Mouse (Mus musculus) limb, embryonic 11.5 days (tissue): ENCODE measurements around the gene Tph2. TPM values are rescaled to one million over a fixed set of nuclear protein-coding genes. Genes with fewer than 3 reads are reported as not detected.

ENCODE experiments used
- ATAC-seq: fragments of 200-750 bp; cut with Nextera tagmentation; 2 replicates; pipeline ENCODE4 v1.8.0; 2017; ENCODE audit warnings: low read depth; ENCODE audit not compliant: insufficient number of reproducible peaks, low FRiP score, low TSS enrichment
- DNase-seq: peaks from one replicate; pipeline ENCODE4 v3.0.0-alpha.2; 2015; ENCODE audit warnings: low spot score
- H3K27ac ChIP-seq: fragments of 300-500 bp; sonication (generic); replicated peaks from 2 replicates; pipeline ENCODE4 v1.5.1; 2014; ENCODE audit warnings: low read depth, mild to moderate bottlenecking, low read length
- H3K27me3 ChIP-seq: fragments of 300-500 bp; sonication (generic); 2 replicates; pipeline ENCODE4 v1.6.1; 2014; ENCODE audit warnings: mild to moderate bottlenecking, low read length, mixed read lengths; ENCODE audit not compliant: control insufficient read depth, insufficient read depth
- H3K36me3 ChIP-seq: fragments of 300-500 bp; sonication (generic); 2 replicates; pipeline ENCODE4 v1.6.1; 2014; ENCODE audit warnings: mild to moderate bottlenecking, low read length, moderate library complexity, mixed read lengths; ENCODE audit not compliant: control insufficient read depth, insufficient read depth
- H3K4me1 ChIP-seq: fragments of 300-500 bp; sonication (generic); 2 replicates; pipeline ENCODE4 v1.6.1; 2014; ENCODE audit warnings: low read length, mixed read lengths; ENCODE audit not compliant: control insufficient read depth, insufficient read depth
- H3K4me2 ChIP-seq: fragments of 300-500 bp; sonication (generic); 2 replicates; pipeline ENCODE4 v1.6.1; 2014; ENCODE audit warnings: low read depth, mild to moderate bottlenecking, moderate library complexity; ENCODE audit not compliant: severe bottlenecking
- H3K4me3 ChIP-seq: fragments of 300-500 bp; sonication (generic); 2 replicates; pipeline ENCODE4 v1.5.1; 2014; ENCODE audit warnings: low read depth, low read length
- H3K9ac ChIP-seq: fragments of 300-500 bp; sonication (generic); 2 replicates; pipeline ENCODE4 v1.6.1; 2014; ENCODE audit warnings: mild to moderate bottlenecking, low read length
- H3K9me3 ChIP-seq: fragments of 300-500 bp; sonication (generic); 2 replicates; pipeline ENCODE4 v1.6.1; 2016; ENCODE audit warnings: low read length; ENCODE audit not compliant: control insufficient read depth
- WGBS: fragments of 180-500 bp; shearing (Covaris S2); extraction: QIAGEN DNeasy Blood & Tissue Kit; methylation state at CpG from one replicate; pipeline ENCODE4 v1.1.7; 2014; 5-methylcytosine and 5-hydroxymethylcytosine counted together
- polyA plus RNA-seq: library from polyadenylated mRNA; unstranded; fragments of >200 nt; fragmentation: Nextera tagmentation; extraction: Ambion mirVana; gene quantifications from 2 replicates; pipeline ENCODE4 v1.2.1, GENCODE M21; 2014

The Tph2 gene
- polyA plus RNA-seq, 1 experiment from 2014 or later, result 0.05 TPM

DNA sequence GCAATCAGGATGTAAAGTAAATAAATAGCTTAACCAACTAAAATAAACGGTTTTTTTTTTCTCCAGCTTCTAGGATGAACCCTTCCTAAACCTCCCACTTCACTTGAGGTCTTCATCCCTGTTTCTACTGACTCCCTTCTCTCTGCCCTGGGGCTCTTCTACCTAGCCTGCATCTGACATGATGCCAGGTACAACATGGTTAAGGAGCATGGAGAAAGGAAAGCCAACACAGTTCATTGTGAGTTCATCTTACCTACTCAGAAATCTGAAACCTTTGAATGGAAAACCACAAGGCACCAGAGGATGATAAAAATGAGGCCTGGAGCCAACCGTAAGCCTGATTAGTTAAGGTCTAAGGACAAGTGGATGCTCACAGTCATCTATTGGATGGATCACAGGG, 123.3 kb downstream of the Tph2 start:
- 67% methylated on average over 2 of the region's 2 CpGs for whole genome bisulfite sequencing
- DNase-seq (no peak), ATAC-seq (no peak)
- Histone ChIP-seq H3K4me2 (no peak overlapping the region), H3K4me3 (no peak overlapping the region), H3K27me3 (no peaks in the 10 kb centered on the region), H3K36me3 (no peaks in the 10 kb centered on the region), H3K27ac (no peak overlapping the region), H3K9ac (no peak overlapping the region), H3K9me3 (no peaks in the 10 kb centered on the region), H3K4me1 (no peaks in the 10 kb centered on the region)

DNA sequence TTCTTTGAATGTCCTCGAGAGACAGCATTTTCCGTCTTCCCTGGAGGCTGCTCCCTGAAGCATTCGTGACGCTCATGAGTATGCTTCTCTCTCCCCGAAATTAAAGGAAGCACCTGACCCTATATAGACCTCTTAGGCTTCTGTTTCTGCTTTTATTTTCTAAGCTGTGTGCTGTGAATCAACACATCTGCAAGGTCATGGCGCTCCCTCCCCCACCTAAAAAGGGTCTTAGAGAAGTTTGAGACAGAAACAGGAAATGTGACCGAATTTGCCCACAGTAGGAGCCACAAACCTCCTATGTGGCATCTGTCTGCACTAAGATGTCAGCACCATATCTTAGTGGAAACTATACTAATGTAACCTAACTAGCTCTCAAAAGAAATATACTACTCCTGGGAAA, 124.1 kb downstream of the Tph2 start:
- Histone ChIP-seq H3K36me3 (no peaks in the 10 kb centered on the region), H3K4me3 (no peak overlapping the region), H3K27me3 (no peaks in the 10 kb centered on the region), H3K4me2 (no peak overlapping the region), H3K9ac (no peak overlapping the region), H3K4me1 (no peaks in the 10 kb centered on the region), H3K9me3 (no peaks in the 10 kb centered on the region), H3K27ac (no peak overlapping the region)
- WGBS, result 87% methylated on average over 7 of the region's 7 CpGs
- DNase-seq (no peak), ATAC-seq (no peak)

DNA sequence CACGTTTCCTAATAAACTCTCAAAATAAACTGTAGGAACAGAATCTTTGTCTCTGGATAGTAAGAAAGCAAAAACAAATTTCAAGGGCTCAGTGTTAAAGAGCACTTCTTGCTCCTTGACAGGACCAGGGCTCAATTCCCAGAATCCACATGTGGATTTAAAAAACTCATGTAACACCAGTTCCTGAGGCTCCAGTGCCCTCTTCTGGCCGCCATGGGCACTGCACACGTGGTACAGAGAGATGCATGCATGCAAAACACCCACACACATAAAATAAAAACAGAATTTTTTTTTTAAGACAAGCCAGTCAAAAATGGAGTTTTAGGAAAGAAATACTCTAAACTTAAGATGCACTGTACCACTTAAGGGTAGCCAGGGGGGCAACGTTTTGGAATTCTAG, 133.2 kb downstream of the Tph2 start:
- no peak overlapping the region for H3K4me2 ChIP-seq
- H3K4me3 ChIP-seq, result no peak overlapping the region
- no peaks in the 10 kb centered on the region for H3K36me3 ChIP-seq
- H3K27me3 ChIP-seq, result no peaks in the 10 kb centered on the region
- H3K9me3 ChIP-seq, result no peaks in the 10 kb centered on the region
- WGBS, result 59% methylated on average over 4 of the region's 4 CpGs
- DNase-seq, result no peak
- no peak overlapping the region for H3K27ac ChIP-seq
- H3K4me1 ChIP-seq, result no peaks in the 10 kb centered on the region
- H3K9ac ChIP-seq, result no peak overlapping the region
- ATAC-seq, result no peak

DNA sequence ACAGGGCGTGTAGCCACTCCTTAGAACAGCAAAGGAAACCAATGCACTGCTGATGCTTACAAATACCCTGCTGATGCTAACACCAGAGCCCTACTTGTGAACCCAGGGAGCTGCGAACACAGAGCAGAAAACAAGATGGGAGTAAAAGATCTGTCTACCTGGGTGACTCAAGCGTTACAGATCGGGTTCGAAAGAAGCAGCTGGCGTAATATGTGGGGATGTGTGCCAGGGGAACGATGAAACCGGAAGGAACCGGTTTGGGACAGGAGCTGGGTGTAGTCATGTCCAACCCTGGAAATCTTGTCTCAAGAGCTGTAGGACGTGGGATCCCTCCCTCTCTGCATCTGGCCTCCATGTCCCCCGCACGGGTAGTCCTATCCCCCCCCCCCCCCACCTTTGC, 134.1 kb downstream of the Tph2 start:
- WGBS, result 86% methylated on average over 11 of the region's 12 CpGs
- Histone ChIP-seq H3K4me2 (no peak overlapping the region), H3K9me3 (no peaks in the 10 kb centered on the region), H3K9ac (no peak overlapping the region), H3K27me3 (no peaks in the 10 kb centered on the region), H3K4me1 (no peaks in the 10 kb centered on the region), H3K4me3 (no peak overlapping the region), H3K27ac (no peak overlapping the region), H3K36me3 (no peaks in the 10 kb centered on the region)
- no peak for ATAC-seq
- no peak for DNase-seq

DNA sequence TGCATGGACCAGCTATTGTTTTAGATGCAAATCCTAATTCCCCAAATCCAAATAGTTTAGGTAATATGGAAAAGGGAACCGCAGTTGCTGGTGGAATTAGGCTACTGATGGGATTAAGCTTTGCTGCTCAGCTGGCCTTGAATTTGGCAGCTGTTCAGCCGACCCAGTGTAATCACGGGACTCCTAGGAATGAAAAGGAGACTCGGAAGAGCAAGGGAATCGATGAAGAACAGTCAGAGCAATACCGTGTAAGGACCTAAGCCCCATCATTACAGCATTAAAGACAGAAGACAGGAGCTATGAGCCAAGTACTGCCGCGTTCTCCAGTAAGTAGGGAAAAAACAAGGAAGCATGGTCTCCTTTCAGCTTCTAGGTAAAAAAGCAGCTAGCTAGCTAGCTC, 134.6 kb downstream of the Tph2 start:
- WGBS, result 69% methylated on average over 8 of the region's 8 CpGs
- ATAC-seq (no peak), DNase-seq (no peak)
- Histone ChIP-seq H3K27ac (no peak overlapping the region), H3K27me3 (no peaks in the 10 kb centered on the region), H3K4me2 (no peak overlapping the region), H3K4me3 (no peak overlapping the region), H3K36me3 (no peaks in the 10 kb centered on the region), H3K9ac (no peak overlapping the region), H3K9me3 (no peaks in the 10 kb centered on the region), H3K4me1 (no peaks in the 10 kb centered on the region)

DNA sequence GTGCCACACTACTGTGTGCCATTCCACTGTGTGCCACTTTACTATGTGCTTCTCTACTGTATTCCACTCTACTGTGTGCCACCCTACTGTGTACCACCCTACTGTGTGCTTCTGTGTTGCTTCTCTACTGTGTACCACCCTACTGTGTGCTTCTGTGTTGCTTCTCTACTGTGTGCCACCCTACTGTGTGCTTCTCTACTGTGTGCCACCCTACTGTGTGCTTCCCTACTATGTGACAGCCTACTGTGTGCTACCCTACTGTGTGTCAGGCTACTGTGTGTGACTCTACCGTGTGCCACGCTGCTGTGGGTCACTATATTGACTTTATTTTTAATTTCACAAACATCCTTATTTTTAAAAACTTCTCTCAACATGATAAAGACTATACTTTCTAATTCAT, 136.3 kb downstream of the Tph2 start:
- H3K9me3 ChIP-seq, result no peaks in the 10 kb centered on the region
- WGBS, result 97% methylated on average over 2 of the region's 2 CpGs
- DNase-seq (no peak), ATAC-seq (no peak)
- no peak overlapping the region for H3K9ac ChIP-seq
- no peak overlapping the region for H3K4me3 ChIP-seq
- H3K27ac ChIP-seq, result no peak overlapping the region
- H3K27me3 ChIP-seq, result no peaks in the 10 kb centered on the region
- H3K4me1 ChIP-seq, result no peaks in the 10 kb centered on the region
- no peaks in the 10 kb centered on the region for H3K36me3 ChIP-seq
- H3K4me2 ChIP-seq, result no peak overlapping the region

DNA sequence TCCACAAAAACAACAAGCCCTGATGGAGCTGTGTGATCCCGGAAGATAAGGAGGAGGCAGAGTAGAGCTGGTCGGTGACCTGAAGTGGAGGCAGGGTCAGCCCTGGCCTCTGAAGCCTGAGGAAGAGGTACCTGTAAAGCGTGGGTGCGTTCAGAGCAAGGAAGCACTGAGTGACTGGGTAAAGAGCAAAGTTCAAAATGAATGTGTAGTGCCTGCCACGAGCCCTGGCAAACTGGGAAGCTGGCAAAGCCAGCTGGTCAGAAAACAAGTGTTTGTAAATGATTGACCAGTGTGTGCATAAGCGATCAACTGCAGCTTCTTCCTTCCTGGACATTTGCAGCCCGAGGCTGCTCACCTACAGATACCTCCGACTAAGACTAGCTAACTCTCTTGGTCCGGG, 149.1 kb downstream of the Tph2 start:
- Histone ChIP-seq H3K4me1 (no peaks in the 10 kb centered on the region), H3K27me3 (no peaks in the 10 kb centered on the region), H3K4me2 (no peak overlapping the region), H3K9me3 (no peaks in the 10 kb centered on the region), H3K27ac (no peak overlapping the region), H3K9ac (no peak overlapping the region), H3K4me3 (no peak overlapping the region), H3K36me3 (no peaks in the 10 kb centered on the region)
- 96% methylated on average over 9 of the region's 9 CpGs for WGBS
- ATAC-seq (no peak), DNase-seq (no peak)

Other genes starting within 250 kb of the Tph2 start
- 65.6 and 67.3 TPM in 2 replicates for gene Tbc1d15, start 66.4 kb upstream of the Tph2 start, polyA plus RNA-seq
- gene Rab21, start 130.6 kb upstream of the Tph2 start, polyA plus RNA-seq, result 6.6 and 12.0 TPM in 2 replicates
- 25.8 and 28.2 TPM in 2 replicates for gene Tmem19, start 177.5 kb upstream of the Tph2 start, polyA plus RNA-seq
- 21.3 and 21.7 TPM in 2 replicates for gene Thap2, start 199.4 kb upstream of the Tph2 start, polyA plus RNA-seq
- 28.2 and 28.3 TPM in 2 replicates for gene Zfc3h1, start 199.9 kb upstream of the Tph2 start, polyA plus RNA-seq